Mouse (Mus musculus) ES-E14 (cell line): ENCODE measurements around the gene Smoc1. TPM values are rescaled to one million over a fixed set of nuclear protein-coding genes. Genes with fewer than 3 reads are reported as not detected.

Experiments used
- DNase-seq: peaks from one replicate; pipeline ENCODE4 v3.0.0-alpha.2; 2013; ENCODE audit warnings: low read depth, low spot score
- H3K27ac ChIP-seq: 2 replicates; pipeline ENCODE4 v1.5.1; 2012; ENCODE audit warnings: low read depth, mild to moderate bottlenecking, low read length, moderate library complexity, mixed read lengths; ENCODE audit not compliant: poor library complexity, insufficient read depth, severe bottlenecking
- H3K36me3 ChIP-seq: 2 replicates; pipeline ENCODE4 v1.6.1; 2012; ENCODE audit warnings: mild to moderate bottlenecking, low read length, moderate library complexity, mixed read lengths; ENCODE audit not compliant: control insufficient read depth, poor library complexity, insufficient read depth, severe bottlenecking
- H3K4me1 ChIP-seq, 2 experiments: fragments of 150-350 bp in 1 of 2; sonication (generic) in 1 of 2; 2 replicates each; pipeline ENCODE4 v1.6.1; 2012; ENCODE audit warnings: low read length in 2 of 2, mild to moderate bottlenecking in 1 of 2, mixed read lengths in 1 of 2; ENCODE audit not compliant: control insufficient read depth in 2 of 2, insufficient read depth in 2 of 2, poor library complexity in 1 of 2
- H3K4me3 ChIP-seq, 2 experiments: fragments of 150-350 bp in 1 of 2; sonication (generic) in 1 of 2; 2 replicates each; pipeline ENCODE4 v1.5.1; 2012; ENCODE audit warnings: low read length in 2 of 2, low read depth in 1 of 2, mild to moderate bottlenecking in 1 of 2, mixed read lengths in 1 of 2; ENCODE audit not compliant: insufficient read depth in 1 of 2, poor library complexity in 1 of 2, severe bottlenecking in 1 of 2
- H3K9ac ChIP-seq: 2 replicates; pipeline ENCODE4 v1.6.1; 2012; ENCODE audit warnings: low read depth, mild to moderate bottlenecking, low read length, mixed read lengths; ENCODE audit not compliant: poor library complexity, insufficient read depth, severe bottlenecking
- H3K9me3 ChIP-seq: fragments of 150-350 bp; sonication (generic); 2 replicates; pipeline ENCODE4 v1.6.1; 2012; ENCODE audit warnings: low read depth, mild to moderate bottlenecking, low read length; ENCODE audit not compliant: control insufficient read depth, insufficient read depth
- CHD2 ChIP-seq: IDR thresholded peaks from 2 replicates; pipeline ENCODE4 v1.6.1; 2014; ENCODE audit warnings: mild to moderate bottlenecking, low read depth, low read length, inconsistent platforms
- HCFC1 ChIP-seq: IDR thresholded peaks from 2 replicates; pipeline ENCODE4 v1.6.1; 2012; ENCODE audit warnings: low read length, inconsistent platforms, borderline replicate concordance; ENCODE audit not compliant: insufficient read depth
- MAFK ChIP-seq: IDR thresholded peaks from 2 replicates; pipeline ENCODE4 v1.6.1; 2014; ENCODE audit warnings: mild to moderate bottlenecking, low read depth, low read length, inconsistent platforms; ENCODE audit not compliant: insufficient read depth
- ZC3H11A ChIP-seq: IDR thresholded peaks from 2 replicates; pipeline ENCODE4 v1.6.1; 2012; ENCODE audit warnings: low read depth, mild to moderate bottlenecking, inconsistent platforms, low read length, borderline replicate concordance
- ZNF384 ChIP-seq: IDR thresholded peaks from 2 replicates; pipeline ENCODE4 v1.6.1; 2012; ENCODE audit warnings: low read depth, low read length, inconsistent platforms
- in situ Hi-C, 2 experiments: fragments of 600-800 bp; cut with MboI; formaldehyde crosslinking; loops; one replicate each; pipeline ENCODE4 v1.15.1; 2025; ENCODE audit warnings: low sequenced_read_pairs in 2 of 2, inconsistent platforms in 1 of 2; ENCODE audit not compliant: unreplicated experiment in 2 of 2
- total RNA-seq: library from RNA; depleted of rRNA; stranded (reverse); fragments of 300-350 nt; gene quantifications from 2 replicates; pipeline ENCODE4 v1.2.3, GENCODE M21; 2012

Gene Smoc1
- total RNA-seq, 1 experiment, result 15.3 TPM

GRCm38 (mm10) chr12:81186668-81187067, 160.1 kb downstream of the Smoc1 start:
- Histone ChIP-seq H3K4me1 (no peaks in the 10 kb centered on the region), H3K9ac (no peak overlapping the region), H3K4me3 (no peak overlapping the region), H3K36me3 (peaks cover 3% of the 10 kb centered on the region; the same call in 1 of the 2 replicates), H3K9me3 (no peaks in the 10 kb centered on the region), H3K27ac (no peak overlapping the region)
- no peak for DNase-seq
- in situ Hi-C loops, result loop anchor here (10.0 kb wide), 1 partner anchor 202 kb away; no protein-coding TSS in a partner anchor
- TF ChIP-seq HCFC1 (no peak), CHD2 (no peak), MAFK (no peak), ZNF384 (no peak), ZC3H11A (no peak)

DNA sequence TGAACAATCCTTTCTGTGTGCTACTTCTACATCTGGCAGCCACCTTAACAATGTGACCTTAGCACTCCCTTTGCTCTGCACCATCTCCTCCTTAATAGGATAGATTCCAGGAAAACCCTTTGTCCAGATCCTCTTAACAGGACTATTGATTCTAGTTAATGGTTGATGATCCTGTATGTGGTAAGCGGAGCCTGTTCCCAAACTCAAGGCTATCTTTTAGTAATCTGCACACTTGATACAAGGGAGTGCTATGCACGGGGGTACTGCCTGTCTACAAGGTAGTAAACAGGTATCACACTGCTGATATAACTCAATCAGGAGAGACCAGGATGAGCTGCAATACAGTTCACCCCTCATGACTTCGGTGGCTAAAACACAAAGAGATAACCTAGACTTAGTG, 161.8 kb downstream of the Smoc1 start:
- peaks cover 3% of the 10 kb centered on the region; the same call in 1 of the 2 replicates for H3K36me3 ChIP-seq
- H3K4me3 ChIP-seq, result no peak overlapping the region
- TF ChIP-seq ZC3H11A, result no peak
- TF ChIP-seq MAFK, result no peak
- no peak for TF ChIP-seq CHD2
- TF ChIP-seq HCFC1, result no peak
- TF ChIP-seq ZNF384, result no peak
- in situ Hi-C loops, result loop anchor here (10.0 kb wide), 1 partner anchor 204 kb away; no protein-coding TSS in a partner anchor
- H3K27ac ChIP-seq, result no peak overlapping the region
- H3K9ac ChIP-seq, result no peak overlapping the region
- H3K9me3 ChIP-seq, result no peaks in the 10 kb centered on the region
- DNase-seq, result no peak
- no peaks in the 10 kb centered on the region for H3K4me1 ChIP-seq

GRCm38 (mm10) chr12:81188996-81189395, 162.4 kb downstream of the Smoc1 start:
- Histone ChIP-seq H3K36me3 (peaks cover 3% of the 10 kb centered on the region; the same call in 1 of the 2 replicates), H3K9me3 (no peaks in the 10 kb centered on the region), H3K4me1 (no peaks in the 10 kb centered on the region), H3K27ac (no peak overlapping the region), H3K4me3 (no peak overlapping the region), H3K9ac (no peak overlapping the region)
- in situ Hi-C loops, result loop anchor here (10.0 kb wide), 1 partner anchor 204 kb away; no protein-coding TSS in a partner anchor
- no peak for DNase-seq
- TF ChIP-seq ZC3H11A (no peak), CHD2 (no peak), MAFK (no peak), HCFC1 (no peak), ZNF384 (no peak)

DNA sequence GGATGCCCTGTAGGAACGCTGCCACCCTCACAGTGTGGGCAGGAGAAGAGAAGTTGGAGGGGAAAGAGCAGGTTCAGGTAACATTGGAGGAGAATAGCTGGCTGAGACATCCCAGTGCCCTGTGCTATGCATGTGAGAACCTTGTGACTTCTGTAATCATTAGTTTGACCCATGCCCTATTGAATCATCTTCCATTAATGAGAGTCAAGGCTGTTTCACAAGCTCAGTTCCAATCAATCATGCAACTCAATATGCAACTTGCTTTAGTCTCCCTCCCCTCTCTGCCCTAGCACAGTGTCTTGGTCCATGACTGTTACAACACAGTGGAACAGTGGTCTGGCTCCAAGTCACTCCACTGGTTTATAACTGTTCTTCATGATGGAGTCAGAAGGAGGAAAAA, 163.0 kb downstream of the Smoc1 start:
- Histone ChIP-seq H3K9ac (no peak overlapping the region), H3K4me1 (no peaks in the 10 kb centered on the region), H3K36me3 (peaks cover 3% of the 10 kb centered on the region; the same call in 1 of the 2 replicates), H3K9me3 (no peaks in the 10 kb centered on the region), H3K4me3 (no peak overlapping the region), H3K27ac (no peak overlapping the region)
- in situ Hi-C loops, result loop anchor here (10.0 kb wide), 1 partner anchor 205 kb away; no protein-coding TSS in a partner anchor
- no peak for DNase-seq
- TF ChIP-seq MAFK (no peak), CHD2 (no peak), ZC3H11A (no peak), HCFC1 (no peak), ZNF384 (no peak)

- H3K4me1 ChIP-seq, result no peaks in the 10 kb centered on the region
- in situ Hi-C loops, result no loop called here
- H3K27ac ChIP-seq, result no peak overlapping the region
- no peak overlapping the region for H3K9ac ChIP-seq
- H3K9me3 ChIP-seq, result no peaks in the 10 kb centered on the region
- no peaks in the 10 kb centered on the region for H3K36me3 ChIP-seq
- TF ChIP-seq CHD2 (no peak), HCFC1 (no peak), ZC3H11A (no peak), ZNF384 (no peak), MAFK (no peak)
- no peak for DNase-seq
- no peak overlapping the region for H3K4me3 ChIP-seq
Measured at GRCm38 (mm10) chr12:81193968-81194367, 167.4 kb downstream of the Smoc1 start.
